Mouse (Mus musculus): ENCODE measurements at regions not wholly inside any gene's neighbourhood (a gene's known extent, or its start where the extent isn't known, plus 50 kb on each side); places are given as distances from the start of the nearest gene placed in this dataset.
A peak's percentile ranks its signal among the peaks of the same experiment; 100 is the strongest.

DNA sequence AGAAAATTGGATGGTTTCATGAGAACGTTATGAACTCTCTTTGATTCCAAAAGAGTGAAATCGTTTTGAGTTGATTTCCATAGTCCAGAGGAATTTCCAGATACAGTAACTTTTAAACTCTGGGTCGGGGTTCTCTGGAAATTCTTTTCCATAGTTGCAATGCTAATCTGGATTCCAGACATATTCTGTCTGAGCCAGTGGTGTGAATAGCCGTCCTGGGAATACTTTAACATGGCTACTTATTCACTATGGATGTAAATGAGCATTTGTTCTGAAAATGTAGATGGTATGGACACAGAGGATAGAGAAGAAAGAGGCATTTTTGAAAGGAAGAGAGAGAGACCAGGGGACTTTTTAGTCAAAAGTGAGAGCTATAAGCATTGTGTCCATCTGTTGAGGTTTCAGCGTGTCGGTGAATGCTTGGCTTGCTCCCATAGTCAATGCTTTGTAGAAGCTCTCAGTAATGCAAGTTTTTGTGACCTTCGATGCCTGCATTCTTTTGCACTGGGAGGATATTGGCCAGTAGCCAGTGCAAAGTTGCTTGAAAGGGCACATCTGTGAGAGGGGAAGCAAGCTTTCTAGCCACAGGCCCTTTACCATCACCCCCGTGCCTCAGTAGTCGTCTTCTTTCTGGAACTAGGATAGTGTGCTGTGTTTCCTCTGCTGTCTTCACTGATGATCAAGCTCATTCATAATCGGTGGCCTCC lies 208.9 kb downstream of the Gm19410 start:
- Histone ChIP-seq H3K4me2 (replicated peaks; ENCODE audit: low read depth, low read length) (no peak overlapping the region), H3K4me1 (ENCODE audit: insufficient read depth, low read length) (no peaks in the 10 kb centered on the region), H3K27me3 (ENCODE audit: insufficient read depth, low read length) (no peaks in the 10 kb centered on the region), H3K27ac (ENCODE audit: low read length) (0 out of 2 replicates have a peak overlapping the region, but pooled peaks have one; percentile 23), H3K36me3 (ENCODE audit: insufficient read depth, low read length) (no peaks in the 10 kb centered on the region), H3K4me3 (ENCODE audit: low read length) (no peak overlapping the region), H3K9me3 (ENCODE audit: low read length) (no peaks in the 10 kb centered on the region), H3K9ac (replicated peaks; ENCODE audit: low read length) (no peak overlapping the region)
- 0 out of 2 replicates have a peak, but pooled peaks have one; percentile 46 for ATAC-seq (ENCODE audit: low FRiP score, low TSS enrichment)
- 62% methylated on average over 10 of the region's 10 CpGs for WGBS

DNA sequence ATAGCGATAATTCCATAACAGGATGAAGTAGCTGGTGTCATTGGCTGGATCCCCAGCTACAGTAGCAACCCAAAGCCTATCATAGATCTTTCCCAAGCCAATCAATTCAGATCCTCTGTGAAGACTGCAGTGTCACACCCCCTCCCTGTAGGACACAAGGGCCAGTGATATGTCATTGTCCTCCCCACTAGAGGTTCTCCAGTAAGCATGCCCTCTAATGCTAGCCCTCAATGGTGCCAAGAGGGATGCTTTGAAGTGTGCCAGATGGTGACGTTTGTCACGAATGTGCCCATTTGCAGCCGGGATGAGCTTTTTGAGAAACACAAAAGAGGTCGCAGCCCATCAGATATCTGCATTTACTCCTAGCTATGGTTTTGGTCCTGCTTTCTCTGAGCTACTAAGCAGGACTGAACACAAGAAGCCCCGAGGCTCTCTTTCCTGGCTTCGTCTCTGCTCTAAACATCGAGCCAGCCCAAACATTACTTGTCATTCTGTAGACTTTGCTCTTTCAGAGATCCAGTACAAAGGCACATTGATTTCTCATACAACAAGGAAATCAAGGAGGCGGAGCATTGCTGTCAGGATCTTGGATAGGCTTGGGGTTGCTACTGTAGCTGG lies 214.2 kb downstream of the Gm19410 start:
- 88% methylated on average over 9 of the region's 9 CpGs for WGBS

DNA sequence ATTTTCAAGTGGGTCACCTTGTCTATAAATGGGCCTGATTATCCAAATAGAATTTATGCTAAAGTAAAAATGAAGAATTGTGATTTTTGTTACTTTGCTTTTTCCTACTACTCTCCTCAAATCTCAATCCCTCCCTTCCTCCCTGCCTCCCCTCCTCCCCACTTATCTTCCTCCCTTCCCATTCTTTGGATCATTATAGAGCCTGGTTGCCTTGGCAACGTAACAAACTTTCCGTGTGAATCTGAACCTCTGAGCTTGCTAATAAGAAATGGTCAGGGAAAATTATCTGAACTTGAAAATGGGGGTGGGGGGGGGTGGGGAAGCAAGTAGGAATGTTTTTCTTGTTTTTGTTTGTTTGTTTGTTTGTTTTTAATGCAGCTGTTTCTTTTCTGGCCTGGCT lies 217.5 kb downstream of the Gm19410 start:
- H3K4me3 ChIP-seq (ENCODE audit: low read length) = no peak overlapping the region
- no peak overlapping the region for H3K4me2 ChIP-seq (replicated peaks; ENCODE audit: low read depth, low read length)
- no peaks in the 10 kb centered on the region for H3K9me3 ChIP-seq (ENCODE audit: low read length)
- 74% methylated on average over 2 of the region's 2 CpGs for WGBS
- no peaks in the 10 kb centered on the region for H3K27me3 ChIP-seq (ENCODE audit: insufficient read depth, low read length)
- H3K4me1 ChIP-seq (ENCODE audit: insufficient read depth, low read length) = peaks cover 5% of the 10 kb centered on the region
- H3K9ac ChIP-seq (replicated peaks; ENCODE audit: low read length) = no peak overlapping the region
- H3K27ac ChIP-seq (ENCODE audit: low read length) = no peak overlapping the region
- no peak for ATAC-seq (ENCODE audit: low FRiP score, low TSS enrichment)
- H3K36me3 ChIP-seq (ENCODE audit: insufficient read depth, low read length) = no peaks in the 10 kb centered on the region

More for the DNA sequence above, 214.2 kb downstream of the Gm19410 start:
- H3K4me2 ChIP-seq (replicated peaks; ENCODE audit: low read depth, low read length) = no peak overlapping the region
- H3K9me3 ChIP-seq (ENCODE audit: low read length) = no peaks in the 10 kb centered on the region
- H3K4me3 ChIP-seq (ENCODE audit: low read length) = no peak overlapping the region
- ATAC-seq (ENCODE audit: low FRiP score, low TSS enrichment) = no peak
- H3K36me3 ChIP-seq (ENCODE audit: insufficient read depth, low read length) = no peaks in the 10 kb centered on the region
- H3K9ac ChIP-seq (replicated peaks; ENCODE audit: low read length) = no peak overlapping the region
- H3K27ac ChIP-seq (ENCODE audit: low read length) = no peak overlapping the region
- H3K4me1 ChIP-seq (ENCODE audit: insufficient read depth, low read length) = no peaks in the 10 kb centered on the region
- H3K27me3 ChIP-seq (ENCODE audit: insufficient read depth, low read length) = no peaks in the 10 kb centered on the region

DNA sequence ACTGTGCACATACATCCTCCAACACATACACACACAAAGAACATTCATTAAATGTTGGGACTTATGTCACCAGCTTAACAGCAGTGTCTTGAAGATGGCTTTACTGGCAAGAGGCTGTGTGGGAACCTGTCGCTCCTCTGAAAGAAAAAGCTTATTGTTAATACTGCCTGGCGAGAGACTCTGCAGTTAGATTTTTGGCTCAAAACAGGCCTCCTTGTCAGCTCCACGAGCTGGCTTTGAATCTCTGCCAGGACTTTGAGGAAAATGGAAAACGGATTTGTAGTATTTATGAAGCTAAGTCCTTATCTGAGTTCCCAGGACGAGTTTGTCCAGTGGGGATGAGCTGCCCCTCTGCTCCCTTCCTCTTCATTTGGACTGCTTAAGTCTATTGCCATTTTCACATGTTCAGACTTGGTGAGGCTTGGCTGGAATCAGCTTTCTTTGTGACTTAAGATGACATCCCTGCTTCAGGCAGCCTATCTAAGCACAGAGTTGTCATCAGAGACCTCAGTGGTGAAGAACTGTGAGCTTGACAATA lies 219.6 kb downstream of the Gm19410 start:
- Histone ChIP-seq H3K4me2 (replicated peaks; ENCODE audit: low read depth, low read length) (no peak overlapping the region), H3K4me3 (ENCODE audit: low read length) (no peak overlapping the region), H3K9ac (replicated peaks; ENCODE audit: low read length) (no peak overlapping the region), H3K27me3 (ENCODE audit: insufficient read depth, low read length) (no peaks in the 10 kb centered on the region), H3K36me3 (ENCODE audit: insufficient read depth, low read length) (no peaks in the 10 kb centered on the region), H3K4me1 (ENCODE audit: insufficient read depth, low read length) (peaks cover 5% of the 10 kb centered on the region), H3K9me3 (ENCODE audit: low read length) (no peaks in the 10 kb centered on the region), H3K27ac (ENCODE audit: low read length) (no peak overlapping the region)
- WGBS = 36% methylated on average over 5 of the region's 5 CpGs
- no peak for ATAC-seq (ENCODE audit: low FRiP score, low TSS enrichment)

DNA sequence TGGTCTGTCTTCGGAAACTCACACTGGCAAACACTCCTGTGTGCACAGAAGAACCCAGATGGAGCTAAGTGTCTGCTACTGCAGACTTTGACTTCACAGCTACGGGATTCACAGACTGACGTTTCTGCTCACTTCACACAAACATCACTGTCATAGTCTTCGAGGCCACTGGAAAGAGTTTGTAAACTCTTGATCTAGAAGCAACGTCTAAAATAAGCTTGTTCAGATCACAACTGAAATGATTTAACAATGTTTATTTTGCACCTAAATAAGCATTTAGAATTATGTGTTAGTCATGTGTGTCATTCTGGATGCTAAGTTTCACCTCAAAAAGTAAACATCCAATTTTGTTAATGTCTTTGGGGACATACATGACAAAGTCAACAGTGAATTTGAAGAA lies 221.7 kb downstream of the Gm19410 start:
- Histone ChIP-seq H3K4me2 (replicated peaks; ENCODE audit: low read depth, low read length) (no peak overlapping the region), H3K36me3 (ENCODE audit: insufficient read depth, low read length) (no peaks in the 10 kb centered on the region), H3K9me3 (ENCODE audit: low read length) (no peaks in the 10 kb centered on the region), H3K27me3 (ENCODE audit: insufficient read depth, low read length) (no peaks in the 10 kb centered on the region), H3K4me1 (ENCODE audit: insufficient read depth, low read length) (peaks cover 5% of the 10 kb centered on the region), H3K9ac (replicated peaks; ENCODE audit: low read length) (no peak overlapping the region), H3K27ac (ENCODE audit: low read length) (no peak overlapping the region), H3K4me3 (ENCODE audit: low read length) (no peak overlapping the region)
- WGBS = 68% methylated on average over 5 of the region's 5 CpGs
- ATAC-seq (ENCODE audit: low FRiP score, low TSS enrichment) = no peak

DNA sequence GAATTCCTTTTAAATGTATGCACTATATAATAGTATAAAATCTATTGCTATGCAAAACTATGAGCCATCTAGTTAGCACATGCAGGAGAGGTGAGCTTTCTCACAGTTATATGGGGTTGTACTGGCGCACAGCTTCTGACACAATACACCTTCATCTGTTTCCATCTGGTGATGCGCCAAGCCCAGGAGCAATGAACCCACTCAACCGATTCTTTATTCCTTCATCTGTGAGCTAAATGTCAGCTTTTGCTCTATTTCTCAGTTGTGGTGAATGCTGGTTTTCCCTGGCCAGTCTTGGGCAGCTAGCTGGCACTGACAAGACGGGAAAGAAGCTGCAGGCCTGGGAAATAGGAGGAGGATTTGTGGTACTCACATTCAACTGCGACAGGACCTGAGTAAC lies 225.4 kb downstream of the Gm19410 start:
- no peak for ATAC-seq (ENCODE audit: low FRiP score, low TSS enrichment)
- Histone ChIP-seq H3K9me3 (ENCODE audit: low read length) (0 out of 2 replicates have a peak, but pooled peaks cover 4% of the 10 kb centered on the region), H3K9ac (replicated peaks; ENCODE audit: low read length) (no peak overlapping the region), H3K4me1 (ENCODE audit: insufficient read depth, low read length) (no peaks in the 10 kb centered on the region), H3K27ac (ENCODE audit: low read length) (no peak overlapping the region), H3K27me3 (ENCODE audit: insufficient read depth, low read length) (no peaks in the 10 kb centered on the region), H3K4me3 (ENCODE audit: low read length) (no peak overlapping the region), H3K36me3 (ENCODE audit: insufficient read depth, low read length) (no peaks in the 10 kb centered on the region), H3K4me2 (replicated peaks; ENCODE audit: low read depth, low read length) (no peak overlapping the region)
- WGBS = 82% methylated on average over 5 of the region's 5 CpGs

DNA sequence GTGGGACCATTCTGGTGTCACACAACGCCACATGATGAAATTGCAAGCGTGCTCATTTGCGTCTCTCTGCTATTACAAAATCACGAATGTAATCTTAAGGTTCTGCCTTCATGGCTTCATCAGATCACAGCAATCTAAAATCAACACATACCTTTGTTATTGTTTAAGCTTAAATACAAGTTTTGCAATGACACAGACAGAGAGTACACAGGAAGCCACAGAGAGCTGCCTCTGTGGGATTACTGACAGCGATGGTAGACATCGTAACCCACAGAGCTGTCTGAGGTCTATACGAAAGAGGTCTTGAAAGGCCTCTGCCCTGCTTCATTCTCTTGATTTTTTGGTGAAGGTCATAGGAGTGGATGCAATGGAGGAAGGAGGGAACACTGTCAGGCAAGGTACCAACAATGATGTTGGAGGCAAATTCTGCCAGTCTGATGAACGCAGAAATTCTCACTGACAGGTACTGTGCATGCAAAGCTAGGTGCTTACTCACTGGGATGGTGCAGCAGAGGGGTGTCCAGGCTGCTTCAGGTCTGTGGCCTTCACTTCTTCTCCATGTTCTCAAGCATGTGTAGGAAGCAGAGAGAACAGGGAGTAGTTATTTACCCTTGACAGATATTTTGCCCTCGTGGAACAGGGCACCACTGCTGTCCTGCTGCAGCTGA lies 226.5 kb downstream of the Gm19410 start:
- Histone ChIP-seq H3K4me2 (replicated peaks; ENCODE audit: low read depth, low read length) (no peak overlapping the region), H3K4me1 (ENCODE audit: insufficient read depth, low read length) (no peaks in the 10 kb centered on the region), H3K9ac (replicated peaks; ENCODE audit: low read length) (no peak overlapping the region), H3K36me3 (ENCODE audit: insufficient read depth, low read length) (no peaks in the 10 kb centered on the region), H3K9me3 (ENCODE audit: low read length) (0 out of 2 replicates have a peak, but pooled peaks cover 4% of the 10 kb centered on the region), H3K27ac (ENCODE audit: low read length) (no peak overlapping the region), H3K4me3 (ENCODE audit: low read length) (no peak overlapping the region), H3K27me3 (ENCODE audit: insufficient read depth, low read length) (no peaks in the 10 kb centered on the region)
- ATAC-seq (ENCODE audit: low FRiP score, low TSS enrichment) = no peak
- 88% methylated on average over 9 of the region's 9 CpGs for WGBS

DNA sequence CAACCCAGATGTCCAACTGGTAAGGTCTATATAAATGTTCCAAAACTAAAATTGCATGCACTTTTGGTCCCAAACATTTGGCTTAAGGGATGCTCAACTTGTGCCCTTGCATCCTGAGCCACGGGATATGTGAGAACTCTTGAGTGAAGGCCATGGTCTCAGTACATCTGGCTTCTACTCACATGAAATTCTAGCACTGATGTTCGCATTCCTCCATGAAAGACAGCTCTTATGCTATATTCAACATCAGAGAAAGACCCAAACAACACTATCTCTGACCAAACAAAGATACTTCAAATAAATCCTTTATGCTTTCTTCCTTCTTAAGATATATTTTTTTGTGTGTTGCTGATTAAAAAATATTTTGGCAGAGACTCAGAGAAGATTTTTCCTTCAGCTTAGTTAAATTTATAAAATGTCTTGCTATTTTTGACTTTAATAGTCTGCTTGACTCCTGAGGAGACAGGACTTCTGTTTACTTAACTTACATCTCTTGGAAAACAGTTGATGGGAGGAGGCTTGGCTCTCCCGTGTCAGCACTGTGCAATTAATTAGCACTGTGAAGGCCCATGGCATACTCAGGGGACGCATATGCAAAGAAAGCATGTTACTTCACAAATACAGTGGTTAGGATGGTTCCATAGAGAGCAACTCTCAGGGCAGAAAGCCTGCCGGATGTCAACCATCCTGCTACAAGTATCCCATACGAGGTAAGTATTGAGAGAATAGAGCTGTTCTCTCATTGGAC lies 230.9 kb downstream of the Gm19410 start:
- peak; percentile 73; the same call in 1 of the 2 replicates for ATAC-seq (ENCODE audit: low FRiP score, low TSS enrichment)

DNA sequence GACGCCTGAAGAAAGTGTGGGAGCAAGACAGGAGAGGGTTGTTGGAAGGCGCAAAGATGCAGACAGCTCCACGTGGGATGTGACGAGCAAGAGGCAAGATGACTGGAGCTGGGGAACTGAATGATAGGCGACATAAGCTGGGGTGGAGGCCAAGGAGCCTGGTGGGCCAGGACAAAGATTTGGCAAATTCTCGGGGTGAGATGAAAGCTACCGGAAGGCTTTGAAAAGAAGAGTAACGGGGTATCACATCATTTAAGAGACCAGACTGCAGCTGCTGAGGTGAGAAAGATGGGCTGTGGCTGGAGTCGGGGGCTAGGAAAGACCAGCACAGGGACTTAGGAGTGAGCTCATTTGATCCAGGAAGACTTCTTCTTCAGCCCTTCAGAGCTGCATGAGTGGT lies 234.0 kb downstream of the Gm19410 start:
- no peak for ATAC-seq (ENCODE audit: low FRiP score, low TSS enrichment)
- Histone ChIP-seq H3K36me3 (ENCODE audit: insufficient read depth, low read length) (no peaks in the 10 kb centered on the region), H3K4me1 (ENCODE audit: insufficient read depth, low read length) (no peaks in the 10 kb centered on the region), H3K9ac (replicated peaks; ENCODE audit: low read length) (no peak overlapping the region), H3K9me3 (ENCODE audit: low read length) (0 out of 2 replicates have a peak, but pooled peaks cover 4% of the 10 kb centered on the region), H3K4me2 (replicated peaks; ENCODE audit: low read depth, low read length) (no peak overlapping the region), H3K4me3 (ENCODE audit: low read length) (no peak overlapping the region), H3K27ac (ENCODE audit: low read length) (no peak overlapping the region), H3K27me3 (ENCODE audit: insufficient read depth, low read length) (no peaks in the 10 kb centered on the region)
- 80% methylated on average over 9 of the region's 9 CpGs for WGBS

More for the DNA sequence above, 230.9 kb downstream of the Gm19410 start:
- Histone ChIP-seq H3K9ac (replicated peaks; ENCODE audit: low read length) (no peak overlapping the region), H3K27ac (ENCODE audit: low read length) (no peak overlapping the region), H3K4me3 (ENCODE audit: low read length) (no peak overlapping the region), H3K27me3 (ENCODE audit: insufficient read depth, low read length) (no peaks in the 10 kb centered on the region), H3K4me1 (ENCODE audit: insufficient read depth, low read length) (no peaks in the 10 kb centered on the region), H3K36me3 (ENCODE audit: insufficient read depth, low read length) (no peaks in the 10 kb centered on the region), H3K9me3 (ENCODE audit: low read length) (0 out of 2 replicates have a peak, but pooled peaks cover 4% of the 10 kb centered on the region), H3K4me2 (replicated peaks; ENCODE audit: low read depth, low read length) (no peak overlapping the region)
- WGBS = 55% methylated on average over 6 of the region's 6 CpGs

Data from kidney, embryonic 16.5 days (tissue).